Mouse (Mus musculus) gastrocnemius, postnatal 36 days (tissue): ENCODE measurements around the gene Vmn2r101. TPM values are rescaled to one million over a fixed set of nuclear protein-coding genes. Genes with fewer than 3 reads are reported as not detected.

Source experiments
- DNase-seq, 2 experiments: peaks; one replicate each; pipeline ENCODE4 v3.0.0; 2022
- intact Hi-C: fragments of 180-260 bp; cut with DNase I; formaldehyde crosslinking; loops from one replicate; pipeline ENCODE4 v1.15.1; 2025
- long read RNA-seq, 2 experiments: library from polyadenylated mRNA; stranded (forward); transcript quantifications; one replicate each; pipeline ENCODE4 v2.0.0; 2021
- total RNA-seq, 2 experiments: library from RNA; stranded (reverse); gene quantifications; 2 replicates each; pipeline ENCODE4 v1.2.3; 2021

Gene Vmn2r101
- total RNA-seq = not detected
- long read RNA-seq, experiment 1 = 0 reads
- long read RNA-seq, experiment 2 = 0 reads

GRCm38 (mm10) chr17:19576927-19577326 lies at the start of gene Vmn2r101:
Vmn2r101 (plus strand) TSS chr17:19577227.
- intact Hi-C loops = no loop called here

GRCm38 (mm10) chr17:19629328-19629727 lies 52.3 kb downstream of the Vmn2r101 start:
- DNase-seq = no peak
- intact Hi-C loops = no loop called here

More at GRCm38 (mm10) chr17:19576927-19577326, at the start of gene Vmn2r101:
- DNase-seq = no peak

- intact Hi-C loops = no loop called here
- no peak for DNase-seq
These were observed 81.4 kb downstream of the Vmn2r101 start for GRCm38 (mm10) chr17:19658447-19658846.

DNA sequence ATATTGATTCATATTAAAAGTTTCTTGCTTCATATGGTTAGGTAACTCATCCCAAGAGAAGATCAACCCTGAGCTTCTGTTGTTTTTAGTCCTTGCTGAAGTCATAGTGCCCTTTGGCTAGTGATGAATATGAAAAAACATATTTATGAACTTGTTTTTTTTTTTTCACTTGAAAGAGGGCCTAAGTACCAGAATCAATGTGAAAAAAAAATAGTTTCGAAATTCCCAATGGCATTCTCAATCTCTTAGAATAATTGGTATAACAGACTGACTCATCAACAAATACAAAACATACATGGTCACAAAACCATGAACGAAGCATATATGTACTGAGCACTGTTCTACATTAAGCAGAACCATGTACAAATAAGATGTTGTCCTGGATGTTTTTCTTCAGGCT lies 83.0 kb downstream of the Vmn2r101 start, which contains the start of gene Vmn2r102:
TSS of gene Vmn2r102 (plus strand) at position 301 of the 400 bp plus-strand sequence.
- intact Hi-C loops = no loop called here

More for the DNA sequence above, 83.0 kb downstream of the Vmn2r101 start, which contains the start of gene Vmn2r102:
- DNase-seq = no peak

Other genes with a start within 250 kb of the Vmn2r101 start
- not detected for gene Vmn2r99, start 215.3 kb upstream of the Vmn2r101 start, total RNA-seq
- gene Vmn2r100, start 72.5 kb upstream of the Vmn2r101 start, total RNA-seq = not detected
- gene Vmn2r102, start 83.1 kb downstream of the Vmn2r101 start, total RNA-seq = not detected
- gene Vmn2r103, start 196.1 kb downstream of the Vmn2r101 start, total RNA-seq = not detected